Mouse (Mus musculus) spleen, adult 2 months (tissue): ENCODE results near the gene Fkbp3. TPM values are rescaled to one million over a fixed set of nuclear protein-coding genes. Genes with fewer than 3 reads are reported as not detected.

ENCODE experiments used
- DNase-seq, 2 experiments: peaks; one replicate each; pipeline versions ENCODE4 v3.0.0 to v3.0.0-alpha.2; 2012 to 2021; ENCODE audit warnings: low spot score in 2 of 2, low read depth in 1 of 2
- H3K27ac ChIP-seq: fragments of 200-500 bp; 2 replicates; pipeline ENCODE4 v1.5.1; 2012; ENCODE audit warnings: low read length, inconsistent platforms; ENCODE audit not compliant: insufficient read depth
- H3K27me3 ChIP-seq: fragments of 200-500 bp; 2 replicates; pipeline ENCODE4 v1.6.1; 2012; ENCODE audit warnings: mild to moderate bottlenecking, moderate library complexity, low read length, inconsistent platforms; ENCODE audit not compliant: control insufficient read depth, insufficient read depth
- H3K36me3 ChIP-seq: fragments of 200-500 bp; 2 replicates; pipeline ENCODE4 v1.6.1; 2012; ENCODE audit warnings: mild to moderate bottlenecking, low read length, inconsistent platforms; ENCODE audit not compliant: control insufficient read depth, insufficient read depth
- H3K4me1 ChIP-seq: fragments of 200-500 bp; 2 replicates; pipeline ENCODE4 v1.6.1; 2011; ENCODE audit warnings: inconsistent platforms; ENCODE audit not compliant: control insufficient read depth, insufficient read depth, insufficient read length
- H3K4me3 ChIP-seq: fragments of 200-500 bp; 2 replicates; pipeline ENCODE4 v1.5.1; 2011; ENCODE audit warnings: mild to moderate bottlenecking, inconsistent platforms; ENCODE audit not compliant: insufficient read depth, insufficient read length; ENCODE audit errors: extremely low read depth
- CTCF ChIP-seq: fragments of 200-500 bp; IDR thresholded peaks from 2 replicates; pipeline ENCODE4 v1.5.1; 2011; ENCODE audit warnings: mild to moderate bottlenecking, inconsistent platforms; ENCODE audit not compliant: insufficient read depth, insufficient read length, insufficient replicate concordance; ENCODE audit errors: extremely low read depth
- POLR2A ChIP-seq: fragments of 200-500 bp; IDR thresholded peaks from 2 replicates; pipeline ENCODE4 v1.6.1; 2011; ENCODE audit warnings: low read depth, low read length, inconsistent platforms
- WGBS: fragments of 180-500 bp; shearing (Covaris S2); methylation state at CpG from one replicate; pipeline ENCODE4 v1.1.7; 2018; 5-methylcytosine and 5-hydroxymethylcytosine counted together
- polyA plus RNA-seq: library from polyadenylated mRNA; depleted of rRNA; stranded (reverse); fragments of >200 nt; gene quantifications from 2 replicates; pipeline ENCODE4 v1.2.3, GENCODE M21; 2012

Gene Fkbp3
- polyA plus RNA-seq, 1 experiment: 17.3 TPM

DNA sequence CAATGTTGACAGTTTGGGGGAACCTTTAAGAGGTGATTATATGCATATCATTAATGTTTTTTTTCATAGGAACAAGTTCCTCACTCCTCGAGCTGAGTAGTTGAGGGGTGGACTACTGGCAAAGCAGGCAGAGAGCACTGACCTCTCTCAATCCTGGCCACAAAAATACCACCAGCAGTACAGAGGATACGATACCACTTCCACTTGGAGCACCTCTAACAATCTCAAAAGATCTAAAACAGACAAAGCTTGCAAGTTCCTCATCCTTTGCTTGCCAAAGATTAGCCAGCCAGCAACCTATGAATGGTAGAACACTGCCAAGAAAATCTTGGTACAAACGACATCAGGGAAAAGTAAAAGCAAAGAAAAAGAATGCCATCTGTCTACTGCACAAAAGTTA, 7.6 kb downstream of the Fkbp3 start:
- Histone ChIP-seq H3K36me3 (peaks cover 12% of the 10 kb centered on the region), H3K27me3 (no peaks in the 10 kb centered on the region), H3K4me1 (peaks cover 2% of the 10 kb centered on the region; the same call in 1 of the 2 replicates), H3K4me3 (no peak overlapping the region), H3K27ac (peak overlapping the region; percentile 38; the same call in 1 of the 2 replicates)
- TF ChIP-seq POLR2A (no peak), CTCF (no peak)
- WGBS: 19% methylated on average over 3 of the region's 3 CpGs
- DNase-seq: no peak

DNA sequence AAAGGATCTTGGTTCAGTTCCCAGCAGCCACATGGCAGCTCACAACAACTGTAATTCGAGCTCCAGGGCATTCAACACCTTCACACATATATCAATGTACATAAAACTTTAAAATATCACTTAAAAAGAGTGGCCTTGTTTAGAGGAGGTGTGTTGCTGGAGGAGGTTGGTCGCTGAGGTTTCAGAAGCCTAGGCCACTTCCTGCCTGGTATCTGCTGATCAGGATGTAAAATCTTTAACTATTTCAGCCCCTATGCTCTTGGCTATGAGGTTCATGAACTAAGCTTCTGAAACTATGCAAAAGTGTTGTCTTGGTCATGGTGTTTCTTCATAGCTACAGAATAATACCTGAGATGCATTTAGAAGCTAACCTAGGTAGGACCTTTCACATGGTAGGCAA, 8.6 kb downstream of the Fkbp3 start:
- peak overlapping the region; percentile 56 for H3K27ac ChIP-seq
- peaks cover 15% of the 10 kb centered on the region for H3K36me3 ChIP-seq
- H3K4me1 ChIP-seq: peaks cover 2% of the 10 kb centered on the region; the same call in 1 of the 2 replicates
- H3K4me3 ChIP-seq: no peak overlapping the region
- 5% methylated on average over 2 of the region's 2 CpGs for WGBS
- DNase-seq: peak; percentile 27 to 46
- TF ChIP-seq POLR2A (no peak), CTCF (no peak)
- no peaks in the 10 kb centered on the region for H3K27me3 ChIP-seq

GRCm38 (mm10) chr12:65061082-65061481, 12.7 kb downstream of the Fkbp3 start:
- Histone ChIP-seq H3K36me3 (peaks cover 15% of the 10 kb centered on the region), H3K27ac (no peak overlapping the region), H3K4me3 (no peak overlapping the region), H3K27me3 (no peaks in the 10 kb centered on the region), H3K4me1 (peaks cover 2% of the 10 kb centered on the region; the same call in 1 of the 2 replicates)
- TF ChIP-seq CTCF: no peak
- TF ChIP-seq POLR2A: no peak
- no peak for DNase-seq

DNA sequence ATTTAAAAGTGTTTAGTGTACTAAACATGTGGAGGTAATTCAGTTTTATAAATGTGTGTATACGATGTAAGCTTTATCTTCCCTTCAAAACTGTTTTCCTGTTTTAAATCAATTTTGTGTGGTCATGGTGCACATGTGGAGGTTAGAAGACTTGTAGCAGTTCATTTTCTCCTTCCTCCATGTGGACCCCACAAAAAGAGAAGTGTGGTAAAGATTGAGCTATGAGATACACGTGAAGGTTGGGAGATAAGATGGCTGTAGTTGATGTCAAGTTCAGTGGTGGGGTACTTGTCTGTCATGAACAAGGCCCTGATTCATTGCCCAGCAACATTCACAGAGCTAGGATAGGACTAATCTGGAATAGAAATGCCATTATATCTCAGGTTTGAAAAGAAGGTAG, 15.6 kb downstream of the Fkbp3 start:
- peaks cover 20% of the 10 kb centered on the region for H3K36me3 ChIP-seq
- H3K27me3 ChIP-seq: no peaks in the 10 kb centered on the region
- no peak for DNase-seq
- H3K27ac ChIP-seq: no peak overlapping the region
- TF ChIP-seq CTCF (no peak), POLR2A (no peak)
- H3K4me1 ChIP-seq: no peaks in the 10 kb centered on the region
- H3K4me3 ChIP-seq: no peak overlapping the region
- 39% methylated on average over 2 of the region's 2 CpGs for WGBS

- H3K4me3 ChIP-seq: no peak overlapping the region
- no peak for DNase-seq
- TF ChIP-seq CTCF (no peak), POLR2A (no peak)
- H3K36me3 ChIP-seq: peaks cover 14% of the 10 kb centered on the region
- no peaks in the 10 kb centered on the region for H3K27me3 ChIP-seq
- H3K4me1 ChIP-seq: peaks cover 3% of the 10 kb centered on the region; the same call in 1 of the 2 replicates
- H3K27ac ChIP-seq: no peak overlapping the region
Measured at GRCm38 (mm10) chr12:65048799-65049198, 25.0 kb downstream of the Fkbp3 start.

GRCm38 (mm10) chr12:65037546-65037937, 36.3 kb downstream of the Fkbp3 start:
- 8% methylated on average over 4 of the region's 4 CpGs for WGBS
- Histone ChIP-seq H3K4me1 (peaks cover 5% of the 10 kb centered on the region), H3K4me3 (peak overlapping the region; percentile 77; the same call in 1 of the 2 replicates), H3K27me3 (no peaks in the 10 kb centered on the region), H3K36me3 (peaks cover 2% of the 10 kb centered on the region), H3K27ac (no peak overlapping the region)
- no peak for TF ChIP-seq CTCF
- TF ChIP-seq POLR2A: no peak
- DNase-seq: no peak

DNA sequence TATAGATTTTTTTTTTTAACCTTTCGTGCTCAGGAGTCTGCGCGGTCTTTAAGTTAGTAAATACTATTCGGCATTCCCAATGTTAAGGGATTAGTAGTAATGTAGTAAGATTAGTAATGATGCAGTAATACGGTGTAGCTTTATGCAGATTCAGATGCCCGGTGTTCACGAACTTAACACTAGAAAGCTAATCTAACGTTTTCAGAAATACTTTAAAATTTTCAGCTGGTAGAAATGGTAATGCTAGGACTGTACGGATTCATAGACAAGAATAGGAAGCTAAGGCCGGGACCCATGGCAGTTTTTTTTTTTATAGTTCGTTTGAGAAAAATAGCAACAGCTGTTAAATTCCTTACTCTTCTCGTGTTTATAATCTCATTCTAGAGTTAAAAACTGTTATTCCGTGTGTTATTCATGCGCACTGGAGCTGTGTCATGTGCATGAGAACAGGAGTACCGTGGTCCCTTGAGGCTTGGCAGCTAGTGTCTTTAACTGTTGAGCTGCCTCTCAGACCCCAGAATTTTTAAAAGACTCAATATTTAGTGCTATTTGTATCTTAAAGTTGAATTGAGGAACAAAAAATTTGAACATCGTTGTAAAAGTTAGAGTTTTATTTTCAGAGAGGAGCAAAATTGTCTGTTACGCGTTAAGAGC, 36.8 kb downstream of the Fkbp3 start:
- Histone ChIP-seq H3K4me1 (peaks cover 5% of the 10 kb centered on the region), H3K27me3 (no peaks in the 10 kb centered on the region), H3K4me3 (peak overlapping the region; percentile 77), H3K27ac (no peak overlapping the region), H3K36me3 (no peaks in the 10 kb centered on the region)
- DNase-seq: no peak
- TF ChIP-seq CTCF (no peak), POLR2A (no peak)
- 4% methylated on average over 18 of the region's 18 CpGs for WGBS
